Mouse (Mus musculus): ENCODE measurements around the gene D630045J12Rik. TPM values are rescaled to one million over a fixed set of nuclear protein-coding genes. Genes with fewer than 3 reads are reported as not detected.

D630045J12Rik gene
- polyA plus RNA-seq (2021; fragmentation: Nextera tagmentation) = 4.6 and 4.9 TPM in 2 replicates
- long read RNA-seq, experiment 1, partial matches to known transcripts = 3 of 21 reads
- long read RNA-seq, experiment 1, other reads (novel, unspliced or antisense) = 18 of 21 reads
- long read RNA-seq, experiment 2, partial matches to known transcripts = 9 of 27 reads
- long read RNA-seq, experiment 2, other reads (novel, unspliced or antisense) = 18 of 27 reads

DNA sequence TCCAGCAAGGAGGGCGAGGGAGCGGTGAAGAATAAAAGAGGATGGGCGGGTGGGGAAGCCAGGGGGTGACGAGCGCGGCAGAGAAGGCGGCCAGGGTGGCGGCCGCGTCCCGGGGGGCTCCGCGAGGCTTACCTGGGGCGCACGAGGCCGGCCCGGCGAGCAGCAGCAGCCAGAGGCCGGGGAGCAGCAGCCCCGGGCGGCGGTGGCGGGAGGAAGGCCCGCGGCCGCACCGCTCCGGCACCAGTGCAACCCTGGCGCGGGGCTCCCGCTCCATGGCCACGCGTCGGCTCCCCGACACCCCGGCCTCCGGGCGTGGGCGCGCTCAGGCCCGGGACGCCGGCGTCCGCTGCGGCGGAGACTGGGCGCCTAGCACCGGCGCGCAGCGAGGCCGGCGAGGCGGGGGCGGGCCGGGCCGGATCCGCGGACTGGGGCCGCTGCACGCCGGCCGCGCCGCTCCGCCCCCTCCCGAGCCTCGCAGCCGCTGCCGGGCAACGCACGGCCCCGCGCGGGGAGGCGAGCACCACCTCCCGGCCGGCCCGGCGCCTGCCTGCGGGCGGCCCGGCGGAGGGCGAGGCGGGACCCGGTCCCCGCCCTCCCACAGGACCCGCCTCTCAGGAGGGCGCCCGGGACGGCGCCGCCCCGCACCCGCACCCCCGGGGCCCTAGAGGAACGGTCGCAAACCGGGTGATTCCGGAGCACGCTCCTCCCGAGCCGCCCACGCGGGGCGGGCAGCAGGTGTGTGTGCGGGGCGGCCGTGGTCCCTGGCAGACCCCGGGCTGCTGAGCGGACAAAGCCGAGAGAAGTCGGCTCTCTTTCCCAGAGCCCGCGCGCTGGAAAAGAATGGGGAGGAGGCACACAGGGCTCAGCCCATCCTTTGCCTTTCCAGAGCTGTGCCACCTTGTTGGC, at the start of gene D630045J12Rik:
Gene D630045J12Rik, minus strand, starts transcription at position 274 of the 906 bp plus-strand sequence.

DNA sequence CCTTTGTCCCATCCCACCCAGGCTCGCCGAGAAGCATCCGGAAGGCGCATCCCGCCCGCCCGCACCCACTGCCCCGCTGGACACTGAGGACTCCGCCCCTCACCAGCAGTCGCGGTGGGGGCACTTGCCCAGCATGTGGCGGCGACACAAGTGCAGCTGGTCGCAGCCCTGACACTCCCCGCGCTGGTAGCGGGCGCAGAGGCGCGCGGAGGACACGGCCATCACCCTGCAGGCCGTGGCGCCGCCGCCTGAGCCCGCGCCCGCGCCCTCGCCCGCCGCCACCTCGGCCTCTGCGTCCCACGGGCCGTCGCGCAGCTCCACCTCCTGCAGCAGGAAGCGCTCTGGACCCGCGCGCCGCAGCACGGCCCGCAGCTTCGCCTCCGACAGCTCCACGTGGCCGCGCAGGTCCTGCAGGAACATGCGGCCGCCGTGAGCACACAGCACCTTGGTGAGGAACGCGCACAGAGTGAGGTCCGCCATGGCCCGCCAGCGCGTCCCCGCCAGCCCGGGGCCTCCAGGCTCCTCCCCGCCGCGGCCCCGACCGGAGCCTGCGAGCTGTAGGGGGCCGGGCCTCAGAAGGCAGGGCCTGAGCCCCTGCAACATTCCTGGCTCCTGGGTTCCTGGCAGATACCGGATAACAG, 45.1 kb upstream of the D630045J12Rik start, which contains the start of gene Zc3hav1l:
Gene Zc3hav1l, minus strand, starts transcription at position 499 of the 641 bp plus-strand sequence.

DNA sequence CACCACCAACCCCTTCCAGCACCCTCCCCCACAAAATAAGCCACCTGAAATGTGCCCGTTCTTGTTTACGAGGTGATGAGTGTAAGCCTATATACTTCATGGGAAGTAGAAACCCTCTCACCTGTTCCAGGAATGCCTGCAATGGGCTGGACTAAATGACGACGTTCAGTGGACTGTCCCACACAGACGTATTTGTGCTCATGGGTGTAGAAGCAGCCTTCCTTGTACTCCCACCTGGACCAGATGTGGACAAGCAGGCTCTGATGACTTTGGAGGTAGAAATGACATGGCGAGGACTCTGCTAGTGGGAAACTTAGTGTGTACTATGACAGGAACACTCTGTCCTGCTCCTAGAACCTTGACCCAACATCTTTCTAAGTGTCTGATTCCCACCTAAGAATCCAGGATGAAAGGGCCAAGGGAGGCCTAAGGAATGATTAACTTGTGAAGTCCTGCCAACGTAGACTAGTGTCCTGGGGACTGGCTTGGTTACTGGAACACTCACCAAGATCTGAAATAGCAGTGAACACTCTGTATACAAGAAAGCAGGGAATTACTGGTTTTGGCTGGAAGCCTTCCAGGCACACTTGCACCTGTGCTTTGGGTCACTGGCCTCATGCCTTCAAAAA, 129.5 kb downstream of the D630045J12Rik start, which contains the start of gene Atp6v0a4:
Gene Atp6v0a4, minus strand, starts transcription at position 380 of the 629 bp plus-strand sequence.

DNA sequence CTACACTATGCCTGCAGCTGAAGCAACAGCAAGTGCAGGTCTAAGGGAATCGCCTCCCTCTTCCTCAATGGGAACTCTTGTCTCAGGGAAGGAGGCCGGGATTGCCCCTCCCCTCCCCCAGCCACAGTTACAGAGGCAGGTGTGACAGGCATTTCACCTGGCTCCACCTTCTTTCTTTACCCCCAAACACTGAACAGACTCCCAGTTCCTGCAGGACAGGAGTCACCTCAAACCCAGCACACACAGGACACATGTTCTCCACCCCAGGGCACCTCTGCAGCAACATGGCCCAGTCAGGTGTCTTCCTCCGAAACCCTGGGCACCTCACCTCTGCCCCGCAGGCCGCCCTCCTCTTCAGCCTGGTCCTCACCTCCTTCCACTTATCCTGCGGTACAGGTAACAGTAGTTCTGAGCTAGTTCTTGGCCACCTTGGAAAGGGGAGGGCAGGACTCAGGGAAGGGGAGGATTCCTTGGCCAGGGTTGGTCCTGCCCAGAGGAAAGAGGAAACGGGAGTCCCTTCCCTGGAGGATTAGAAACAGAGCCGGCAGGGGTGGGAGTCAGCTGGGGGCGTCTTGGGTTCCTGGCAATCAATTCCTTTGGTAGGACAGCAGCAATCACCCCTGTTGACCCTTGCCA, 144.5 kb downstream of the D630045J12Rik start, which contains the start of gene Tmem213:
Gene Tmem213, plus strand, starts transcription at position 96 of the 636 bp plus-strand sequence.

Other genes with a start within 250 kb of the D630045J12Rik start
- gene Svopl, start 207.0 kb downstream of the D630045J12Rik start, polyA plus RNA-seq (2021; fragmentation: Nextera tagmentation) = 0.09 TPM in 1 of 2 replicates, not detected in the other
- not detected in 2 replicates for gene Tmem213, start 144.8 kb downstream of the D630045J12Rik start, polyA plus RNA-seq (2021; fragmentation: Nextera tagmentation)
- 0.15 TPM in 1 of 2 replicates, not detected in the other for gene Atp6v0a4, start 129.4 kb downstream of the D630045J12Rik start, polyA plus RNA-seq (2021; fragmentation: Nextera tagmentation)
- gene Zc3hav1l, start 45.2 kb upstream of the D630045J12Rik start, polyA plus RNA-seq (2021; fragmentation: Nextera tagmentation) = 0.56 and 0.68 TPM in 2 replicates
- gene Zc3hav1, start 100.6 kb upstream of the D630045J12Rik start, polyA plus RNA-seq (2021; fragmentation: Nextera tagmentation) = 7.2 and 14.8 TPM in 2 replicates
- 2.9 and 3.6 TPM in 2 replicates for gene Ttc26, start 127.5 kb upstream of the D630045J12Rik start, polyA plus RNA-seq (2021; fragmentation: Nextera tagmentation)
- 4.1 and 4.5 TPM in 2 replicates for gene Ubn2, start 179.9 kb upstream of the D630045J12Rik start, polyA plus RNA-seq (2021; fragmentation: Nextera tagmentation)

Data from layer of hippocampus, adult 6 months (tissue).